Mouse (Mus musculus) liver, embryonic 14.5 days (tissue): ENCODE measurements around the gene Vps26c.

Experiments used
- CTCF ChIP-seq: IDR thresholded peaks from 2 replicates; pipeline ENCODE4 v1.5.1; 2016; ENCODE audit warnings: antibody characterized with exemption, low read depth, control low read depth
- EP300 ChIP-seq: IDR thresholded peaks from 2 replicates; pipeline ENCODE4 v1.6.1; 2016; ENCODE audit warnings: antibody characterized with exemption, low read depth

DNA sequence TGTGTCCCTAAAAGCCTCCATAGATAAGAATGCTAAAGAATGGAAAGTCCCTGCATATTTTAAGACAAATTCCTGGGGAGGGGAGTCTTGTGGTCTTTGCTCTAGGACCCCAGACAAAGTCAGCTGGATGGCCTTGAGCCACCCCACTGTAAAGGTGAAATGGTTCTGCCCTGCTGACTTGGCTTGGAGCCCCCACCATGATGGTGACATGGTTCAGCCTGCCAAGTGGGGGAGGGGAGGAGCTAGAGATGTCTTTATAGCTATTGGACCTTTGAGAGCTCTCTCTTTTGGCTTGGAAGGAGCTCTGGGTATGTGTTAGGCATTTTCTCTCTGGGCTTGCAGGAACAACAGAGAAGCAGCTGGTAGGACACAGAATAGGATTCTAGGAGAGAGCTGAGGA is 25.3 kb upstream of the Vps26c start:
- TF ChIP-seq CTCF (no peak), EP300 (no peak)
